Mouse (Mus musculus): ENCODE data around the gene 4930426L09Rik. TPM values are rescaled to one million over a fixed set of nuclear protein-coding genes. Genes with fewer than 3 reads are reported as not detected.

4930426L09Rik gene
- polyA plus RNA-seq (2017; shearing (Covaris generic)): 1 to 10 TPM; 1.0 to 1.8 TPM

GRCm38 (mm10) chr2:18998054-18998478 is at the start of gene 4930426L09Rik, which contains the start of gene Pip4k2a:
TSS of gene 4930426L09Rik (plus strand) at chr2:18998343.
TSS of gene Pip4k2a (minus strand) at chr2:18998126.

Other genes with a start within 250 kb of the 4930426L09Rik start
- gene Pip4k2a, start 217 bp upstream of the 4930426L09Rik start, polyA plus RNA-seq (2017; shearing (Covaris generic)): 10 to 100 TPM; 62.0 to 73.7 TPM
- 1 to 10 TPM; 2.7 to 2.9 TPM for gene Armc3, start 201.0 kb downstream of the 4930426L09Rik start, polyA plus RNA-seq (2017; shearing (Covaris generic))